Mouse (Mus musculus) kidney, postnatal 0 days (tissue): ENCODE measurements around the gene Lrrc4. TPM values are rescaled to one million over a fixed set of nuclear protein-coding genes. Genes with fewer than 3 reads are reported as not detected.

ENCODE experiments used
- ATAC-seq: fragments of 200-750 bp; cut with Nextera tagmentation; replicated peaks from 2 replicates; pipeline ENCODE4 v1.8.0; 2017; ENCODE audit warnings: low read depth, moderate number of reproducible peaks, moderate TSS enrichment, moderate library complexity; ENCODE audit not compliant: low FRiP score
- DNase-seq: peaks from one replicate; pipeline ENCODE4 v3.0.0-alpha.2; 2016; ENCODE audit warnings: low spot score
- H3K27ac ChIP-seq: fragments of 300-500 bp; sonication (generic); 2 replicates; pipeline ENCODE4 v1.5.1; 2014; ENCODE audit warnings: mild to moderate bottlenecking
- H3K27me3 ChIP-seq: fragments of 300-500 bp; sonication (generic); 2 replicates; pipeline ENCODE4 v1.6.1; 2014; ENCODE audit warnings: low read length, mixed read lengths; ENCODE audit not compliant: insufficient read depth
- H3K36me3 ChIP-seq: fragments of 300-500 bp; sonication (generic); 2 replicates; pipeline ENCODE4 v1.6.1; 2014; ENCODE audit warnings: low read length, mixed read lengths; ENCODE audit not compliant: insufficient read depth
- H3K4me1 ChIP-seq: fragments of 300-500 bp; sonication (generic); replicated peaks from 2 replicates; pipeline ENCODE4 v1.6.1; 2014; ENCODE audit warnings: antibody characterized with exemption, low read length, mixed read lengths; ENCODE audit not compliant: insufficient read depth
- H3K4me2 ChIP-seq: fragments of 300-500 bp; sonication (generic); 2 replicates; pipeline ENCODE4 v1.6.1; 2014; ENCODE audit warnings: mild to moderate bottlenecking, low read length, moderate library complexity, mixed read lengths
- H3K4me3 ChIP-seq: fragments of 300-500 bp; sonication (generic); replicated peaks from 2 replicates; pipeline ENCODE4 v1.5.1; 2014; ENCODE audit warnings: low read depth, low read length
- H3K9ac ChIP-seq: fragments of 300-500 bp; sonication (generic); 2 replicates; pipeline ENCODE4 v1.6.1; 2014; ENCODE audit warnings: low read depth, low read length
- H3K9me3 ChIP-seq: fragments of 300-500 bp; sonication (generic); replicated peaks from 2 replicates; pipeline ENCODE4 v1.6.1; 2016; ENCODE audit warnings: low read length, inconsistent platforms, mixed read lengths
- CTCF ChIP-seq: IDR thresholded peaks from 2 replicates; pipeline ENCODE4 v1.5.1; 2016; ENCODE audit warnings: antibody characterized with exemption, low read depth, mild to moderate bottlenecking, moderate library complexity
- WGBS: fragments of 180-500 bp; shearing (Covaris S2); extraction: QIAGEN DNeasy Blood & Tissue Kit; methylation state at CpG from one replicate; pipeline ENCODE4 v1.1.7; 2014; 5-methylcytosine and 5-hydroxymethylcytosine counted together
- polyA plus RNA-seq: library from polyadenylated mRNA; unstranded; fragments of >200 nt; fragmentation: Nextera tagmentation; extraction: Ambion mirVana; gene quantifications from 2 replicates; pipeline ENCODE4 v1.2.1, GENCODE M21; 2015

Lrrc4 gene
- polyA plus RNA-seq, 1 experiment from 2014 or later: 0.66 TPM

DNA sequence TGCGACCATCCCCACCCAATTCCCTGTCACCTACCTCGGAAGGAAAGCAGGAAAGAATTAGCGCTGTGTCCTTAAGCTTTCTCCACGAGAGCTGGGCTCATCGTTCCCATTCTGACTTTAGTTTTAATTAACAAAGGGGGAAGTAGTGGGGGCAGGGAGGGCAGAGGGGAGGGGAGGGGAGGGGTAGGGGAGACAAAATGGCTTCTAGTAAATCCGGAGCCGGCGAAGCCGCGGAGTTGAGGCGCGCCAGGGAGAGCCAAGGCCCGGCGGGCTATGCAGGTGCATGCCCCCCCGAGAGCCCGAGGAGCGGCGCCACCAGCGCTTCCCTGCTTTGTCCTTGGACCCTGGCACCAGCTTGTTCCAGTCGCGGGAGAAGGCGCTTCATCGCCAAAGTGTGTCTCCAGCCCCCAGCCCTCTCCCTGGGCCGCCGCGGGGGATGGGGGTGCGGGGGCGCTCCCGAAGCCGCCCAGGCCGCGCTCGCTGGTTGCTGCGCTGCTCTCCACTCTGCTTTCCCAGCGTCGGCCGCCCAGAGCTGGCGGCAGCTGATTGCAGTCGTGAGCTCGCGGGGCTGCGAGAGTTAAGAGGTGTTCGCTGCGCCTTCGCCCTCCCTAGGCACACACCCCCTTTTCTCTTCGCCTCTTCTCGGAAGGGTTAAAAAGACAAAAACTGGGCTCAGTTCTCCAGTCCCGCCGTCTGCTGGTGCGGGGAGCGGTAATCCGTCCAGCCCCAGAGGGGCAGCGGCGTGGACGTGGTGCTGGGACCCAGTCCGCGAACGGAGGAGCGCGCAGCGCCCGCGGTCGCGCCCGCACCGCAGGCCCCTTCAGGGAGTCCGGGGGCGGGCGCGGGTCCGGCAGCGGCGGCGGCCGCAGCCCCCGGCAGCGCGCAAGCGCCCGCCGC is 555 bp upstream of the Lrrc4 start:
- Histone ChIP-seq H3K4me3 (peak overlapping the region; percentile 62), H3K9ac (peak overlapping the region; percentile 66), H3K36me3 (no peaks in the 10 kb centered on the region), H3K27ac (no peak overlapping the region), H3K27me3 (no peaks in the 10 kb centered on the region), H3K4me1 (no peaks in the 10 kb centered on the region), H3K9me3 (no peaks in the 10 kb centered on the region), H3K4me2 (peak overlapping the region; percentile 100)
- WGBS: under 1% methylated on average over 74 of the region's 82 CpGs
- TF ChIP-seq CTCF: no peak
- DNase-seq (peak; percentile 62), ATAC-seq (peak; percentile 45)

DNA sequence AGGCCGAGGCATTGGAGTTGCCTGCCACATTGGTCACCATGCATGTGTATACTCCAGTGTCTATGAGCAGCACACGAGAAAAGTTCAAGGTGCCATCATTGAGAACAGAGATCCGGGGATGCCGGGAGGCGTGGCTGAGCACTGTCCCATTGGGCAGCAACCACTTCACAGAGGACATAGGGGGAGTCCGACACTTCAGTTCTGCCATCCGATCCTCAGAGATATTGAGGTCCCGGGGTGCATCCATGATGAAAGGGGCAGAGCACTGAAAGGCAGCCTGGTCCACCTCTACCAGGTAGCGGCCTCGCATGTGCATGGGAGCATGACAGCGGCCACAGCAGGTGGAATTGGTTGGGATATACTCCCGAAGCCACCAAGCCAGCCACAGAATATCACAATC is 1.2 kb downstream of the Lrrc4 start:
- no peak overlapping the region for H3K4me3 ChIP-seq
- no peak for ATAC-seq
- no peaks in the 10 kb centered on the region for H3K36me3 ChIP-seq
- no peak for TF ChIP-seq CTCF
- no peaks in the 10 kb centered on the region for H3K4me1 ChIP-seq
- H3K9me3 ChIP-seq: no peaks in the 10 kb centered on the region
- no peak overlapping the region for H3K4me2 ChIP-seq
- no peak overlapping the region for H3K9ac ChIP-seq
- DNase-seq: no peak
- H3K27me3 ChIP-seq: no peaks in the 10 kb centered on the region
- no peak overlapping the region for H3K27ac ChIP-seq
- 90% methylated on average over 12 of the region's 12 CpGs for WGBS

GRCm38 (mm10) chr6:28828593-28828992 is 3.0 kb downstream of the Lrrc4 start:
- Histone ChIP-seq H3K9ac (no peak overlapping the region), H3K4me1 (no peaks in the 10 kb centered on the region), H3K36me3 (no peaks in the 10 kb centered on the region), H3K4me3 (no peak overlapping the region), H3K27ac (no peak overlapping the region), H3K4me2 (no peak overlapping the region), H3K9me3 (no peaks in the 10 kb centered on the region), H3K27me3 (no peaks in the 10 kb centered on the region)
- 28% methylated on average over 6 of the region's 6 CpGs for WGBS
- ATAC-seq: no peak
- DNase-seq: peak; percentile 21
- no peak for TF ChIP-seq CTCF

DNA sequence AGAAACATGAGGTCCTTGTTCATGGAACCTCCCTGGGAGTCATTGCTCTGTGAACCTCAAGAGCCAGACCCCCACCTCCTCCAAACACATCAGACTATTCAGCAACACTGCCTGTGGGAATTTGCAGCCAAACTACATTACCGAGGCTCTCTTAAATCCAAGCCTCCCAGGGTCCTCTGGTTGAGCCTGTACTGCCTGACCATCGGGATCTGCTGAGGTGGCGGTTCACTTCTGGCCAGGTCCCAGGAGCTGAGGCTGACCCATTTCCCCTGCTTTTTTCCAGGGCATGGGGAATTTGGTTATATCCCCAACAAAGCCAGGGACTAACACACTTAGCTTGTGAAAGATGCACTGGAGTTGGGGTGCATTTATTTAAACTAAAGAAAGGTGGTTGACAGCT is 4.0 kb downstream of the Lrrc4 start:
- Histone ChIP-seq H3K4me2 (no peak overlapping the region), H3K9me3 (no peaks in the 10 kb centered on the region), H3K4me1 (no peaks in the 10 kb centered on the region), H3K9ac (no peak overlapping the region), H3K4me3 (no peak overlapping the region), H3K27ac (no peak overlapping the region), H3K36me3 (no peaks in the 10 kb centered on the region), H3K27me3 (no peaks in the 10 kb centered on the region)
- WGBS: 44% methylated on average over 3 of the region's 3 CpGs
- ATAC-seq: no peak
- no peak for TF ChIP-seq CTCF
- DNase-seq: no peak

DNA sequence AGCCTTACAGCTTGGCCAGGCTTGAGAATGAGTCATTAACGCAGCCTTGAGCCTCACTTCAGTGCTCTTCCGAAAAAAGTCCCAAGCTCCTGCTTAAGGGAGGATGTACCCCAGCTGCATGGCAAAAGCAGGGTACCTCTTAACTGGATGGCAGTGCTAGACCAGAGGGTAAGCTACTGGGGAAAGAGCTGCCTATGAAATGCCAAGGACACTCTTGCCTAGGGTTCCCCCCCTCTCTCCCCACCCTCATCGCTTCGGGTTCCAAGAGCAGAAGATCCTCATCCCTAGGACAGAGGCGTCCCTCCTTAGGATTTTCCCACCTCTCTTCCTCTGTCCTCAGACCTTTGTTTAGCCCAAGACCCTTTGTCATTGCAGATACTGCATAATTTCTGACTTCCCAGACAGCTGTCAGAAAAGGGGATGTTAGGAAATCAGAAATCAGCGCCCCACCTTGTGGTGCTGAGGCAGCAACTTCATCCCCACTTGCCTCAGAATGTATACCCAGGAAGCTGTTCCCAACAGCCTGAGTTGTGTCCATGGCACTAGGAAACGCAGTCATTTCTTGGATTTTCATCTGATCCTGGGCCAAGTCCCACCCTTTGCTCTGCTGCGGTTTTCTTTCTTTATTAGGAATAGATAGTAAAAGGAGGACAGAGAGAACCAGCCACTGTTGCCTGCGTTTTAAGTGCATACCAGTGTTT is 4.7 kb downstream of the Lrrc4 start:
- Histone ChIP-seq H3K4me1 (no peaks in the 10 kb centered on the region), H3K9me3 (no peaks in the 10 kb centered on the region), H3K4me2 (no peak overlapping the region), H3K9ac (no peak overlapping the region), H3K27me3 (no peaks in the 10 kb centered on the region), H3K36me3 (no peaks in the 10 kb centered on the region), H3K4me3 (no peak overlapping the region), H3K27ac (no peak overlapping the region)
- DNase-seq (no peak), ATAC-seq (no peak)
- TF ChIP-seq CTCF: no peak
- WGBS: 63% methylated on average over 9 of the region's 9 CpGs

- H3K9me3 ChIP-seq: no peaks in the 10 kb centered on the region
- no peak overlapping the region for H3K4me3 ChIP-seq
- no peaks in the 10 kb centered on the region for H3K27me3 ChIP-seq
- WGBS: 72% methylated on average over 3 of the region's 3 CpGs
- no peak overlapping the region for H3K4me2 ChIP-seq
- no peak overlapping the region for H3K9ac ChIP-seq
- no peaks in the 10 kb centered on the region for H3K36me3 ChIP-seq
- no peak for ATAC-seq
- DNase-seq: no peak
- no peak overlapping the region for H3K27ac ChIP-seq
- TF ChIP-seq CTCF: no peak
- no peaks in the 10 kb centered on the region for H3K4me1 ChIP-seq
Observed at GRCm38 (mm10) chr6:28825894-28826293, 5.7 kb downstream of the Lrrc4 start.
